Mouse (Mus musculus) heart, adult 2 months (tissue): ENCODE data around the gene Rapgef3. TPM values are rescaled to one million over a fixed set of nuclear protein-coding genes. Genes with fewer than 3 reads are reported as not detected.
A peak's percentile ranks its signal among the peaks of the same experiment; 100 is the strongest.

ENCODE experiments used
- DNase-seq, 2 experiments: peaks; one replicate each; pipeline ENCODE4 v3.0.0; 2021
- H3K27ac ChIP-seq: fragments of 200-600 bp; 2 replicates; pipeline ENCODE4 v1.8.1; 2022
- H3K27me3 ChIP-seq: fragments of 200-500 bp; 2 replicates; pipeline ENCODE4 v1.6.1; 2012; ENCODE audit warnings: mild to moderate bottlenecking, low read length, inconsistent platforms, mixed read lengths; ENCODE audit not compliant: control insufficient read depth, insufficient read depth
- H3K36me3 ChIP-seq: fragments of 200-500 bp; 2 replicates; pipeline ENCODE4 v1.6.1; 2012; ENCODE audit warnings: low read length, inconsistent platforms; ENCODE audit not compliant: control insufficient read depth, insufficient read depth
- H3K4me1 ChIP-seq: fragments of 200-500 bp; 2 replicates; pipeline ENCODE4 v1.6.1; 2011; ENCODE audit warnings: low read length; ENCODE audit not compliant: control insufficient read depth, insufficient read depth
- H3K4me3 ChIP-seq: fragments of 200-600 bp; 2 replicates; pipeline ENCODE4 v1.8.1; 2022
- H3K79me2 ChIP-seq: fragments of 200-500 bp; replicated peaks from 2 replicates; pipeline ENCODE4 v1.6.1; 2012; ENCODE audit warnings: mild to moderate bottlenecking, inconsistent platforms, low read length, moderate library complexity, mixed read lengths; ENCODE audit not compliant: control insufficient read depth, insufficient read depth
- H3K9ac ChIP-seq: fragments of 200-500 bp; 2 replicates; pipeline ENCODE4 v1.6.1; 2012; ENCODE audit warnings: low read depth, mild to moderate bottlenecking, control low read depth, inconsistent platforms, low read length, mixed read lengths
- CTCF ChIP-seq: fragments of 200-600 bp; IDR thresholded peaks from 2 replicates; pipeline ENCODE4 v1.8.1; 2022; ENCODE audit warnings: antibody characterized with exemption, mild to moderate bottlenecking, moderate library complexity
- EP300 ChIP-seq: fragments of 200-500 bp; IDR thresholded peaks from 2 replicates; pipeline ENCODE4 v1.6.1; 2011; ENCODE audit warnings: low read depth, low read length, control low read depth; ENCODE audit not compliant: insufficient read depth
- POLR2A ChIP-seq: fragments of 200-500 bp; IDR thresholded peaks from 2 replicates; pipeline ENCODE4 v1.6.1; 2011; ENCODE audit warnings: mild to moderate bottlenecking, low read depth, low read length, control low read depth; ENCODE audit not compliant: insufficient read depth
- WGBS: fragments of 180-500 bp; shearing (Covaris S2); methylation state at CpG from one replicate; pipeline ENCODE4 v1.1.7; 2018; 5-methylcytosine and 5-hydroxymethylcytosine counted together
- intact Hi-C: fragments of 180-260 bp; cut with DNase I; formaldehyde crosslinking; loops from one replicate; pipeline ENCODE4 v1.15.1; 2025
- polyA plus RNA-seq: library from polyadenylated mRNA; depleted of rRNA; stranded (reverse); fragments of >200 nt; gene quantifications from 2 replicates; pipeline ENCODE4 v1.2.3, GENCODE M21; 2012
- total RNA-seq, 2 experiments: library from RNA; stranded (reverse); gene quantifications; 2 replicates each; pipeline ENCODE4 v1.2.3; 2021

The Rapgef3 gene
- total and polyA plus RNA-seq, 3 experiments = 21.5 to 44.4 (median 27.9) TPM

DNA sequence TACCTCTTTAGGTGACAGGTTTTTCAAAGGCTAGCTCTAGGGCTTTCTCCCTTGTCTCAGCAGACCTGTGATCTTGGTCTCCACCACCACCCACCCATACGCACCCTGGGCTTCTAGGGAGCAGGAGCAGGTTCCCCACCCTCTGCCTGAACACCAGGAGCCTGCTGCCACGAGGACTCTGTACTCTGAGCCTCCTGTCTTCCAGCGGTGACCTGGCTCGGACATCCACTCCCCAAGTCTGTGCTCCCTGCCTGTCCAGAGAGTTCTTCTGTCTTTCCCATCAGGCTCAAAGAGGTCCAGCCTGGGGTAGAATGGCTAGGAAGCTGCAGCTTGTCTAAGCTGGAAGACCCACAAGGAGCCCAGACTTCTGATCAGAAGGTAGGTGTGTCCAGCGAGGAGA is 24.6 kb downstream of the Rapgef3 start:
- Histone ChIP-seq H3K27me3 (no peaks in the 10 kb centered on the region), H3K36me3 (peaks cover 2% of the 10 kb centered on the region; the same call in 1 of the 2 replicates), H3K9ac (no peak overlapping the region), H3K27ac (no peak overlapping the region), H3K4me1 (peaks cover 19% of the 10 kb centered on the region), H3K79me2 (no peaks in the 10 kb centered on the region), H3K4me3 (no peak overlapping the region)
- intact Hi-C loops = no loop called here
- no peak for DNase-seq
- TF ChIP-seq CTCF = no peak
- TF ChIP-seq EP300 = no peak
- no peak for TF ChIP-seq POLR2A
- 82% methylated on average over 5 of the region's 5 CpGs for WGBS

DNA sequence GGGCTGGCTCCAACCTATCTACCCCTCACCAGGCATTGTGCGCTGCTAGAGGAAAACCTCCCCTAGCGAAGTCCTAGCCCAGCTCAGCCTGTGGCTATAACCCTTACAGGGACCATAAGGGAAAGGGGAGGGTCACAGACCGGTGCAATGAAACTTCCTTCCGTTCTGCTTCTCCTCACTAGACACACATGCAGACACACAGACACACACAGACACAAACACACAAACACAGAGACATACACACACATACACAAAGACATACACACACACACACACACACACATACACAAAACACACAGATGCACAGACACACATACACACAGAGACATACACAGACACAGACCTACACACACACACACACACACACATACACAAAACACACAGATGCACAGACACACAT is 25.2 kb downstream of the Rapgef3 start:
- no peak overlapping the region for H3K9ac ChIP-seq
- no peaks in the 10 kb centered on the region for H3K79me2 ChIP-seq
- 42% methylated on average over 4 of the region's 4 CpGs for WGBS
- no peak overlapping the region; the same call in 1 of the 2 replicates for H3K27ac ChIP-seq
- DNase-seq = no peak
- peaks cover 2% of the 10 kb centered on the region; the same call in 1 of the 2 replicates for H3K36me3 ChIP-seq
- H3K4me3 ChIP-seq = no peak overlapping the region
- intact Hi-C loops = loop anchor here (1.0 kb wide), 1 partner anchor 37 kb away; the partner anchor contains the start of gene Rpap3
- no peaks in the 10 kb centered on the region for H3K27me3 ChIP-seq
- peaks cover 19% of the 10 kb centered on the region for H3K4me1 ChIP-seq
- TF ChIP-seq POLR2A (no peak), CTCF (no peak), EP300 (no peak)

DNA sequence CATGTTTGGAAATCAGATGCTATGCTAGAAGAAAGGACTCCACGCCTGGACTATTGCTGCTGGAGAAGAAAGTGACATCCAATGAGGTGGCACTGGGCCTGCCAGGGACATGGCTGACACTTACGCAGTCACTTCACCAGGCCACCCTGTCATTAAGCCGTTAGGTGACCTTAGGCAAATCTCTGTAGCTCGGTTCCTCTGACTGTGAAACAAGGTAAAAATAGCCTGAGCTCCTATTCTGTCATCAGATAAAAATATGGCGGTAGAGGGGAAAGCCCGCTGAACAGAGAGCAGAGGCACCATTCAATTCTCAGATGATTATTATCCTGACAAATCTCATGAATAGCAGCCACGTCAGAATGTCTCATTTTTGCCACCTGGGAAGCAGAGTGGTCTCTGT is 25.7 kb downstream of the Rapgef3 start:
- intact Hi-C loops = loop anchor here (1.0 kb wide), 1 partner anchor 37 kb away; the partner anchor contains the start of gene Rpap3
- peak overlapping the region; percentile 15 for H3K27ac ChIP-seq

DNA sequence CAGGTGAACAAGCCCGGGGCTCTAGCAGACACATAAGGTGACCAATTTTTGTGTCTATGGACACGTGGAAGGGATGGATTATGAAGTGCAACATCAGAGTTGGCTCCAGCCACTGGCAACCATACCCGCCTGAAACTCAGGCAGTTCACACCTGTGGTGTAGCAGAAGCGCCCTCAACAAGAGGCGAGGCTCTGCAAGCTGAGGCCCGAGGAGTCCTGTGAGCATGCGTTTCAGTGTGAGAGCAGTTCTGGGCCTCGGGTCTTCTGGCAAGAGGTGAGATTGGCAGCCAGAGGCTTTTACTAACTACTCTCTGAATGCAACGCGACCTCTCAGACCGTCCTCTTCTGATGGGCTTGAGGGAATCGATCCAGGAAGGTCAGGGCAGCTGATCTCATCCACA is 26.1 kb downstream of the Rapgef3 start:
- Histone ChIP-seq H3K27ac (peak overlapping the region; percentile 15; the same call in 1 of the 2 replicates), H3K4me3 (no peak overlapping the region), H3K27me3 (no peaks in the 10 kb centered on the region), H3K9ac (no peak overlapping the region), H3K36me3 (peaks cover 2% of the 10 kb centered on the region; the same call in 1 of the 2 replicates), H3K79me2 (no peaks in the 10 kb centered on the region), H3K4me1 (peaks cover 17% of the 10 kb centered on the region)
- DNase-seq = no peak
- 0 out of 2 replicates have a peak, but pooled peaks have one; percentile 2 for TF ChIP-seq EP300
- no peak for TF ChIP-seq CTCF
- WGBS = 65% methylated on average over 12 of the region's 12 CpGs
- intact Hi-C loops = loop anchor here (1.0 kb wide), 1 partner anchor 36 kb away; the partner anchor contains the start of gene Rpap3

More for the DNA sequence above, 25.7 kb downstream of the Rapgef3 start:
- peaks cover 19% of the 10 kb centered on the region for H3K4me1 ChIP-seq
- no peak overlapping the region for H3K4me3 ChIP-seq
- H3K9ac ChIP-seq = no peak overlapping the region
- no peaks in the 10 kb centered on the region for H3K79me2 ChIP-seq
- no peaks in the 10 kb centered on the region for H3K27me3 ChIP-seq
- no peak for DNase-seq
- H3K36me3 ChIP-seq = peaks cover 2% of the 10 kb centered on the region; the same call in 1 of the 2 replicates
- WGBS = 24% methylated on average over 7 of the region's 7 CpGs
- TF ChIP-seq POLR2A (no peak), EP300 (no peak), CTCF (no peak)

DNA sequence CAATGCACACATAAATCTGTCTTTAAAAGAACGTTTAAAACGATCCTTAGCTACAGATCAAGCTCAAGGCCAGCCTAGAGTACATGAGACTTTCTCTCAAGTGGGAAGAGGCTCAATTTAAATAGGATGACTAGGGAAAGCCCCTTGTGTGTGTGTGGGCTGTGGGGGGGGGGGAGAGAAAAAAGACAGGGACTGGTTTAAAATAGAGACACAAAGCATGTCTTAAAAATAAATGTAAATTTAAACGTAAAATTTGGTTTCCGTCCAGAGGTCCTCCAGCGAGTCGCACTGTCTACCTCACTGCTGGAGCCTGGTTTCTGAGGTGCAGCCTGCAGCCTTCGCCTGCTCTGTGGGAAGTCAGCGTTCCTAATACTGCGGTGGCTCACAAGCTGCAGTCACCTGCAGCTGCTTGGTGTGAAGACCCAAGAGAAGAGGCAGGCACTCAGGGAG is 27.5 kb downstream of the Rapgef3 start:
- no peak for TF ChIP-seq POLR2A
- no peak for TF ChIP-seq CTCF
- WGBS = 80% methylated on average over 9 of the region's 9 CpGs

DNA sequence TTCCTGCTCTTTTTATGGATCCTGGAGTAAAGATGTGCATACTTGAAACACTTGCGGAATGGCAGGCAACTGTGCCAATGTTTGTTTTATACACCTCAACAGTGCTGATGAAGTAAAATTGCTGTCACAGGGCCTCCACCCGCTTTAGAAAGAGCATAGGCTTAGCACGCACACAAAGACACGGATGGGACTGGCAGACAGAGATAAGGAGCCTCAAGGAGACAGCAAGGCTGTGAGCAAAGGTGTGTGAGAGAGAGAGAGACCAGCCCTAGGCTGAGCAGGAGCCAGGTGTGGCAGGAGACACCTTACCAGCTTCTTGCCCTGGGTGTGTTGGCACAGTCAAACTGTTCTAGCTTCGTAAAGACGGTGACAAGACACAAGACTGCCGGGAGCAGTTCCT is 28.8 kb downstream of the Rapgef3 start:
- no peak overlapping the region for H3K27ac ChIP-seq
- DNase-seq = no peak
- WGBS = 82% methylated on average over 7 of the region's 7 CpGs
- no peaks in the 10 kb centered on the region for H3K79me2 ChIP-seq
- H3K36me3 ChIP-seq = no peaks in the 10 kb centered on the region
- H3K9ac ChIP-seq = no peak overlapping the region
- TF ChIP-seq EP300 (no peak), CTCF (no peak), POLR2A (no peak)
- no peak overlapping the region for H3K4me3 ChIP-seq
- intact Hi-C loops = no loop called here
- H3K27me3 ChIP-seq = no peaks in the 10 kb centered on the region
- peaks cover 8% of the 10 kb centered on the region for H3K4me1 ChIP-seq

More for the DNA sequence above, 27.5 kb downstream of the Rapgef3 start:
- Histone ChIP-seq H3K27me3 (no peaks in the 10 kb centered on the region), H3K4me3 (no peak overlapping the region), H3K4me1 (peaks cover 12% of the 10 kb centered on the region), H3K36me3 (peaks cover 1% of the 10 kb centered on the region; the same call in 1 of the 2 replicates), H3K79me2 (no peaks in the 10 kb centered on the region), H3K9ac (no peak overlapping the region), H3K27ac (no peak overlapping the region)
- DNase-seq = no peak
- intact Hi-C loops = no loop called here
